Mouse (Mus musculus) hindbrain, embryonic 10.5 days (tissue): ENCODE measurements at regions not wholly inside any gene's neighbourhood (a gene's known extent, or its start where the extent isn't known, plus 50 kb on each side); places are given as distances from the start of the nearest gene placed in this dataset.
A peak's percentile ranks its signal among the peaks of the same experiment; 100 is the strongest.
"Not testable (repeated sequence)": the region's sequence is repeated elsewhere in the genome, so short reads cannot be mapped to it uniquely, and the experiment has no call there.

Experiments used
- DNase-seq: peaks from one replicate; pipeline ENCODE4 v3.0.0-alpha.2; 2017; ENCODE audit warnings: low spot score
- H3K27ac ChIP-seq: fragments of 300-500 bp; sonication (generic); 2 replicates; pipeline ENCODE4 v1.5.1; 2016; ENCODE audit warnings: mild to moderate bottlenecking, moderate library complexity
- H3K27me3 ChIP-seq: fragments of 300-500 bp; sonication (generic); 2 replicates; pipeline ENCODE4 v1.6.1; 2016; ENCODE audit warnings: mild to moderate bottlenecking; ENCODE audit not compliant: poor library complexity, insufficient read depth, severe bottlenecking
- H3K36me3 ChIP-seq: fragments of 300-500 bp; sonication (generic); 2 replicates; pipeline ENCODE4 v1.6.1; 2016; ENCODE audit warnings: mild to moderate bottlenecking, moderate library complexity
- H3K4me1 ChIP-seq: fragments of 300-500 bp; sonication (generic); replicated peaks from 2 replicates; pipeline ENCODE4 v1.6.1; 2016; ENCODE audit warnings: mild to moderate bottlenecking
- H3K4me3 ChIP-seq: fragments of 300-500 bp; sonication (generic); 2 replicates; pipeline ENCODE4 v1.5.1; 2016; ENCODE audit warnings: mild to moderate bottlenecking, moderate library complexity
- H3K9me3 ChIP-seq: fragments of 300-500 bp; sonication (generic); 2 replicates; pipeline ENCODE4 v1.6.1; 2016; ENCODE audit warnings: mild to moderate bottlenecking, moderate library complexity
- WGBS: fragments of 180-500 bp; shearing (Covaris S2); methylation state at CpG from one replicate; pipeline ENCODE4 v1.1.7; 2016; 5-methylcytosine and 5-hydroxymethylcytosine counted together

GRCm38 (mm10) chr10:33715701-33716250 lies 70.7 kb downstream of the Sult3a2 start:
- Histone ChIP-seq H3K27ac (no peak overlapping the region), H3K9me3 (no peaks in the 10 kb centered on the region), H3K4me1 (no peaks in the 10 kb centered on the region), H3K4me3 (no peak overlapping the region), H3K36me3 (no peaks in the 10 kb centered on the region), H3K27me3 (no peaks in the 10 kb centered on the region)
- DNase-seq = no peak
- 76% methylated on average over 5 of the region's 5 CpGs for WGBS

- not testable (repeated sequence) for H3K4me1 ChIP-seq, DNase-seq, H3K9me3 ChIP-seq, H3K27ac ChIP-seq, H3K4me3 ChIP-seq, H3K27me3 ChIP-seq, H3K36me3 ChIP-seq
- 83% methylated on average over 3 of the region's 3 CpGs for WGBS
Observed at GRCm38 (mm10) chr10:33708656-33709055, 77.8 kb downstream of the Sult3a2 start.

GRCm38 (mm10) chr10:33704245-33704644 lies 79.7 kb upstream of the Clvs2 start:
- not testable (repeated sequence) for H3K9me3 ChIP-seq, H3K27ac ChIP-seq, H3K27me3 ChIP-seq, DNase-seq, H3K4me3 ChIP-seq, H3K36me3 ChIP-seq, H3K4me1 ChIP-seq
- WGBS = 89% methylated on average over 3 of the region's 3 CpGs

- Histone ChIP-seq H3K4me3 (no peak overlapping the region), H3K36me3 (no peaks in the 10 kb centered on the region), H3K27me3 (no peaks in the 10 kb centered on the region), H3K27ac (no peak overlapping the region), H3K9me3 (no peaks in the 10 kb centered on the region), H3K4me1 (no peaks in the 10 kb centered on the region)
- peak; percentile 6 for DNase-seq
- WGBS = 63% methylated on average over 3 of the region's 3 CpGs
Observed at GRCm38 (mm10) chr10:33703420-33703819, 78.9 kb upstream of the Clvs2 start.
